Mouse (Mus musculus) left cerebral cortex, adult 11 months (tissue): ENCODE results near the gene Gtf2f1.

Experiments
- DNase-seq: peaks from one replicate; pipeline ENCODE4 v3.0.0; 2022; ENCODE audit warnings: low spot score

Gtf2f1 gene

GRCm38 (mm10) chr17:57003994-57004393 is 7.1 kb downstream of the Gtf2f1 start:
- DNase-seq, result no peak

GRCm38 (mm10) chr17:57001228-57001627 is 9.9 kb downstream of the Gtf2f1 start:
- DNase-seq, result no peak

GRCm38 (mm10) chr17:56999968-57000609 is 11.0 kb downstream of the Gtf2f1 start, which contains the start of gene Pspn:
Gene Pspn (minus strand): TSS chr17:57000018.
- DNase-seq, result no peak

DNA sequence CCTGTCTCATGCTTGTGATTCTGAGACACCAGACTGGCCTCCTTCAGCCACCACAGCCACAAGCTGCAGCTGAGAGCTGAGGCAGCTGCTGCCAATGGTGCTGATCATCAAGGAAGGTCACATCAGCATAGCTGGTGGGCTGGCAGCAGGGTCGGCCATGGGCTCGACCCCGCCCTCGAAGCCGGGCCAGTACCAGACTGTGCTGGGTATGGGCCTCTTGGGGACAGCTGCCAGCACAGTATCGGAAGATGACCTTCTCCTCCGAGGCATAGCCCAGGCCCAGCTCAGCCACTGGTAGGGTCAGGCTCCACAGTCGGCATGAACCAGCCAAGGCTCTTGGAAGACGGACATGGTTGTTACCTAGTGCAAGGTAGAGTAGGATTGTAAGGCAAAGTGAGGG is 11.7 kb downstream of the Gtf2f1 start:
- no peak for DNase-seq

DNA sequence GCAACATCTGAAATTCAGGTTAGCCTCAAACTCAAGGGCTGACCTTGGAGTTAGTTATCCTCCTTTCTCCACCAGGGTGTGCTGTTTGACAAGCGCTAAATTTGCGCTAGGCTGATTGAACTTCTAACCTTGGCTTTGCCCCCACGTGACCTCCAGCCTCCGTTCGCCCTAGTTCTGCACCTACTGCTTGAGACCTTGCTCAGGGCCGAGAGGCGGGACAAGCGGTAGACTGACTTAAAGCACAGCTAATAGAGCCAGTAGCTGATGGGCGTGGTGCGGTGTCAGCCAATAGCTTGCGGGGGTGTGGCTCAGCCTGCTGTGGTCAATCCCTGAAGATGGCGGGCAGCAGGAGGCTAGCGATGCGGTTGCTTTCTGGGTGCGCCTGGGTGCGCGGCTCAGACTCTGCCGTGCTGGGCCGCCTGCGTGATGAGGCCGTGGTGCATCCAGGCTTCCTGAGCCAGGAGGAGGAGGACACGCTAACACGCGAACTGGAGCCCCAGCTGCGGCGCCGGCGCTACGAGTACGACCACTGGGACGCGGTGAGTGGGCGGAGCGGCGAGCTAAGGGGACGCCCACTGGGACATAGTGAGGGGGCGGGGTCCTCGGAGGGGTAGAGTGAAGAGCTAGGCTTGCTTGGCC is 13.9 kb downstream of the Gtf2f1 start, which contains the start of gene Alkbh7:
Gene Alkbh7, plus strand, starts transcription at position 311 of the 639 bp plus-strand sequence.
- peak; percentile 94 for DNase-seq

- DNase-seq, result no peak
Measured at GRCm38 (mm10) chr17:56996506-56996905, 14.6 kb downstream of the Gtf2f1 start.

- DNase-seq, result no peak
Measured at GRCm38 (mm10) chr17:56995046-56995445, 16.0 kb downstream of the Gtf2f1 start.

DNA sequence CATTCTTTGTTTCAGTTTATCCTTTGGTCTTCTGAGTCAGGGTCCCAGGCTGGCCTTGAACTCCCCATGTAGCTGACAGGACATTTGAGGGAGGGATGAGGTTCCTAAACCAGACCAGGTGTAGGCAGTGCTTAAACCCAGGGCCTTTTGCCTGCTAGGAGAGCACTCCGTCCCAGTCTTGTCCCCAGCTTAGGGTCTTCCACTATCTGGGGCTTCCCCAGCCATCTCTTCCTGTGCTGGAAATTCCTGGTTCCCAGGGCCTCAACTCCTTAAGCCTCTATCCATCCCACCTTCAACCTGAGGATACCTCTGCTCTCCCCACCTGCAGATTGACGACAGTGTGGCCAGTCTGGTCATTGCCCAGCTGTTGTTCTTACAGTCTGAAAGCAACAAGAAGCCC is 20.1 kb downstream of the Gtf2f1 start:
- DNase-seq, result no peak

DNA sequence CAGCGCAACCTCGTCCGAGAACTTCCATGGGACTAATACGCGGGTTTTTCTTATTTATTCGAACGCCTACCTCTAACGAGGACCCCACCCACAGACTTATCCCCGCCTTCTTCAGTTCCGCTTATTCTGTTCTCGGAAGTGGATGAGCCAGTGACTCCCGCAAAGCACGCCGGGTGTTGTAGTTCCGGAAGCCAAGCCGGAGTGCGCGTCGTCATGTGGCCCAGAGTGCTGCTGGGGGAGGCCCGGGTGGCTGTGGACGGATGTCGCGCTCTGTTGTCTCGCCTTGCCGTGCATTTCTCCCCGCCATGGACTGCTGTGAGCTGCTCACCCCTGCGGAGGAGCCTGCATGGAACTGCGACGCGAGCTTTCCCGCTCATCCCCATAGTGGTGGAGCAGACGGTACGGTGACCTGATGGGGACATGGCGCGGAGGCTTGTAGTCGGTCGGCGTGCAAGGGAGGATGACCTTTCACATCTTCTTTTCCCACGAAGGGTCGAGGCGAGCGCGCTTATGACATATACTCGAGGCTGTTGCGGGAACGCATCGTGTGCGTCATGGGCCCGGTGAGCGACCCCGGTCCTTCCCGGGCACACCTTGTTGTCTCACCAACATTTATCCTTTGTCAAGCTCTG is 20.9 kb downstream of the Gtf2f1 start, which contains the start of gene Clpp:
Gene Clpp, plus strand, starts transcription at position 191 of the 632 bp plus-strand sequence.
- DNase-seq, result peak; percentile 92

DNA sequence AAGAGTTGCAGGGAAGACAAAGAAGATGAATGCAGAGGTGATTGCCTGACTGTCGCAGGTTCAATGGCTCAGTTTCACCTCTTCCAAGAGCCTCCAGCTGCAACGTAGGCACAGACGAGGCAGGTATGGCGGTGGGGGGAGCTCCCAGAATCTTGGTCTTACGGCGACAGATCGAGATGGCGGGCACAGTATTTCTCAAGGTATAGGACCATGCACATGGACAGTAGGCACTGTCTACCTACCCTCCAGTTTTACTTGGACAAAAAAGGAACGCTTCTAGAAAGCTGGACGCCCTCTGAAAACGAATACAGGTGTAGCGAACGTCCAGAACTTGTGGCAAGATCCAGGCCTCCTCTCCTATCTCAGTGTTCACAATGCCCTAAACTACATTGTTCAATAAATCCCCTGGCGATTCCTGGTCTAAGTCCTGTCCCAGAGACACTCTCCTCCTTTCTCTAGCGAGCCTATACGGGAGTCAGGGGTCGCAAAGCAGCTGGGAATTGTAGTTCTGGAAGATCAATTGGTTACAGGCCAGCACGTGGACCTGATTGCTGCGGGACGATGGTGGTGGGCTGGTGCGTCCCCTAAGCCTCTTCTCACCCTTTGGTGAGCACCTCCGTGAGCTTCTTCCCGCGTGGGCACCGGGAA is 21.5 kb downstream of the Gtf2f1 start:
- peak; percentile 77 for DNase-seq

GRCm38 (mm10) chr17:56988921-56989430 is 22.1 kb downstream of the Gtf2f1 start:
- DNase-seq, result no peak

DNA sequence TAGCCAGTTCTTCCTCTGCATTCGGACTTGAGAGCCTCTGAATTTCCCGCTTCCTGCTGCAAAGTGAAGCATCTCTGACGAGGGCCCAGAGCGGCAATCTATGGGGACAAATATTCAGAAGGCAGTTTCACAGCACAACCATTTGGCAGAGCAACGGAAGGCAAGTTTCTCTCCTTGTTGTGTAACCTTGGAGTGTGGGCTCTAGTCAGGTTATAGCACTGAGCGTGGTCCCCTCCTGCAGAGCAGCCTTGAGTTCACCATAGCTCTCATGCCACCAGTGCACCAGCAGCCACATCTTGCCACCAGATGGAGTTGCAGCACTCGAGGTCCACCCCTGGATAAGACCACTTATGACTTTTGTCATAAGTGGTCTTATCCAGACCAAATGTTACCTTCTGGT is 22.6 kb downstream of the Gtf2f1 start:
- DNase-seq, result no peak

- DNase-seq, result no peak
Measured at GRCm38 (mm10) chr17:56986105-56986805, 24.8 kb downstream of the Gtf2f1 start.

DNA sequence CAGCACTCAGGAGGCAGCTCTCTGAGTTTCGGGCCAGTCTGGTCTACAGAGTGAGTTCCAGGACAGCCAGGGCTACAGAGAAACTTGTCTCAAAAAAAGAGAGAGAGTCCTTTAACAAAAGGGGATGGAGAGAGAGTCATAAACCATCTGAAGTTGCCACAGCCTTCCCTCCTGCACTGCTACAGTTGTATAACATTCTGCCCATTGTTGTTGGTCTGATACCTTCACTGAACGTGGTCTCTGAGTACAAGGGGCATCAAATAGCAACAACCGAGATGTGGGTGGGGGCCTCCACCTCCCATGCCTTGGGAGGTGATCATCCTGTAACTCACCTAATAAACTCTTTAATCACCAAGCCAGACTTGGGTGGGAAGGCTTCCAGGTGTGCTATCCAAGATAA is 25.4 kb downstream of the Gtf2f1 start:
- no peak for DNase-seq

- no peak for DNase-seq
Measured at GRCm38 (mm10) chr17:56984886-56985285, 26.2 kb downstream of the Gtf2f1 start.

DNA sequence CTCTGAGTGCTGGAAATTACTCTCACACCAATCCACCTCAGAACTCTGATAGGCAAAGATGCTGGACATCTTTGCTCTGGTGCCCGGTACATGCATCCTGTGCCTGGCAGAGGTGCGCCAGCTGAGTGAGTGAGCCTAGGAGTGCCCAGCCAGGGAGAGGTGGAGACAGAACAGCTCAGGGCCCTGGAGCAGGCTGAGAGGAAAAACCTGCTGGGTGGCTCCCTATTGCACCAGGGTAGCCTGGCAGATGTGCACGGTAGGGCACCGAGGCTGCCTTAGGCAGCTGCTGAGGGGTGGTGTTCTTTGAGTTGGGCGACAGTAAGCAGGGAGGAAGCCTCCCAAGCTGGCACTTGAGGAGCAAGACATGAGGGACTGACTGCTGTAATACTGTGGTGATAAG is 29.1 kb downstream of the Gtf2f1 start, which contains the start of gene Acer1:
Gene Acer1, minus strand, starts transcription at position 114 of the 400 bp plus-strand sequence.
- DNase-seq, result no peak

GRCm38 (mm10) chr17:56981049-56981448 is 30.0 kb downstream of the Gtf2f1 start:
- no peak for DNase-seq

DNA sequence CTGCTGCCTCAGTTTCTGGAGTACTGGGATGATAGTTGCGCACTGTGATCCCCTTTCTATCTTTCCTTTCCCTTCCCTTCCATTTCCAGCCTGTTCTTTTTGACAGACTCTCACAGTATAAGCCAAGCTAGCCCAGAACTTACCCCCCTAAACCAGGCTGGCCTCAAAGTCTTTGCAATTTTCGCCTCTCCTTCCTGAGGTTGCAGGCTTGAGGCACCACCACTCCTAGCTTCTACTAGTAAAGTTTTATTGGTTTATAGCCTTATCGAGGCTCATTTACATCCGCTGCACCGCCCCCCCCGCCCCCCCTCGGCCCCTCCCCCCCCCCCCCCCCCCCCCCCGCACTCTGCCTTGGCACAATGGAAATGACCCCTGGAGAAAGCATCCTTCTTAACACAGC is 31.6 kb downstream of the Gtf2f1 start:
- no peak for DNase-seq

DNA sequence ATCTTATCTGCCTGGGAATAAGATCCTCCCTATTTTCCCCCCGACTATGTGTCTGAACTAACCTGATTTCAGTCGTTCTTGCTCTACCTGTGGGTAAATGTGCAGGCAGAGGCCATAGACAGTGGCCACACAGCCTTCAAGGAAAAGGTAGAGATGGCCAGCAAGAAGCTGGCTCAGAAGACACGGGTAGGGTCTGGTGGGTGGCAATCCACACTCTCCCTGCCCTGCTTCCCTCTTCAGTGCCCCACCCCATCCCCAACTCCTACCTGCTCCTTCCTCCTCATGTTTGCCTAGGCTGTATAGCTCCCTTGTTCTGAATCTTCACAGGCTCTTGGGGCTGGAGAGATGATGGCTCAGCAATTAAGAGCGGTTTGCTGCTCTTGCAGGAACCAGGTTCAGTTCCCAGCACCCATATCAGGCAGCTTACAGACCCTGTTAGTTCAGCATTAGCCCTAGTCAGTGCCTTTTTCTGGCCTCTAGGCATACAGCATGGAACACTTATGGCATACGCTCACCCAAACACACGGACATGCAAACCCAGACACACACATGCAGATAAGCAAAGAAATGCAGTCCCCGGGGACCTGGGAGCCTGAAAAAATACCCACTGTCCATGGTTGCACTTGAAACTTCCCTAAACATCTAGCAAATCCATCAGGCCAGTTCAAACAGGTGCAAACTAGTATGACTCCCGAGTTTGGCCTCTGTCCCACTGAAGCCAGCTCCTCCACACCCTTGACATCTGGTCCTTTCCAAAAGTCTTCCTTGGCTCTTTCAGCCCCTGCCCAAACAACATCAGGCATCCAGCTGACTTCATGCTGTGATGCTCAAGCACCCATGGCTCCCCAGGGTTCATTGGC is 34.3 kb downstream of the Gtf2f1 start:
- DNase-seq, result no peak

- no peak for DNase-seq
Measured at GRCm38 (mm10) chr17:56975391-56975790, 35.7 kb downstream of the Gtf2f1 start.
